Mouse (Mus musculus): ENCODE measurements around the gene Prmt9. TPM values are rescaled to one million over a fixed set of nuclear protein-coding genes. Genes with fewer than 3 reads are reported as not detected.

Gene Prmt9
- total RNA-seq, 2 experiments from 2014 or later = 9.3 to 10.1 TPM

Other genes starting within 250 kb of the Prmt9 start
- gene Arhgap10, start 31.4 kb upstream of the Prmt9 start, total RNA-seq (2021) = 10 to 100 TPM; 56.8 to 57.2 TPM
- gene Tmem184c, start 61.3 kb downstream of the Prmt9 start, total RNA-seq (2021) = 10 to 100 TPM; 12.7 to 13.7 TPM
- gene Ednra, start 175.1 kb downstream of the Prmt9 start, total RNA-seq (2021) = 10 to 100 TPM in 1 of 2 experiments, 1 to 10 TPM in 1; 9.3 to 12.1 TPM

Data from gastrocnemius, postnatal 10 days (tissue).